Mouse (Mus musculus) layer of hippocampus, adult 9-11 months (tissue): Measurements from ENCODE around the gene Dazap2.
A peak's percentile ranks its signal among the peaks of the same experiment; 100 is the strongest.

Experiments used
- DNase-seq: peaks from one replicate; pipeline ENCODE4 v3.0.0; 2022

Dazap2 gene

GRCm38 (mm10) chr15:100641226-100641810 lies 26.2 kb downstream of the Dazap2 start:
- no peak for DNase-seq

- DNase-seq = no peak
Observed at GRCm38 (mm10) chr15:100642451-100642850, 27.3 kb downstream of the Dazap2 start.

GRCm38 (mm10) chr15:100646161-100646560 lies 31.0 kb downstream of the Dazap2 start:
- no peak for DNase-seq

- DNase-seq = no peak
Observed at GRCm38 (mm10) chr15:100650111-100650510, 35.0 kb downstream of the Dazap2 start.

GRCm38 (mm10) chr15:100651610-100652009 lies 36.5 kb downstream of the Dazap2 start:
- no peak for DNase-seq

- DNase-seq = no peak
Observed at GRCm38 (mm10) chr15:100654271-100654670, 39.1 kb downstream of the Dazap2 start.

GRCm38 (mm10) chr15:100655201-100655600 lies 40.1 kb downstream of the Dazap2 start:
- no peak for DNase-seq

GRCm38 (mm10) chr15:100660306-100660705 lies 45.2 kb downstream of the Dazap2 start:
- peak; percentile 88 for DNase-seq

- no peak for DNase-seq
Observed at GRCm38 (mm10) chr15:100660805-100661204, 45.7 kb downstream of the Dazap2 start.

- peak; percentile 46 for DNase-seq
Observed at GRCm38 (mm10) chr15:100664813-100665274, 49.7 kb downstream of the Dazap2 start.

- DNase-seq = no peak
Observed at GRCm38 (mm10) chr15:100665411-100666218, 50.5 kb downstream of the Dazap2 start.

- peak; percentile 31 for DNase-seq
Observed at GRCm38 (mm10) chr15:100666219-100666696, 51.1 kb downstream of the Dazap2 start.

- no peak for DNase-seq
Observed at GRCm38 (mm10) chr15:100666851-100667250, 51.7 kb downstream of the Dazap2 start.

- no peak for DNase-seq
Observed at GRCm38 (mm10) chr15:100667420-100667819, 52.3 kb downstream of the Dazap2 start.

- no peak for DNase-seq
Observed at GRCm38 (mm10) chr15:100667871-100668545, 52.9 kb downstream of the Dazap2 start.

GRCm38 (mm10) chr15:100669337-100669736 lies 54.2 kb downstream of the Dazap2 start, which contains the start of gene Bin2:
Bin2 (minus strand) TSS chr15:100669553.
- peak; percentile 66 for DNase-seq

GRCm38 (mm10) chr15:100670004-100670403 lies 54.9 kb downstream of the Dazap2 start:
- no peak for DNase-seq
